Mouse (Mus musculus) urinary bladder, postnatal 0 days (tissue): ENCODE data around the gene Nckipsd. TPM values are rescaled to one million over a fixed set of nuclear protein-coding genes. Genes with fewer than 3 reads are reported as not detected.

Experiments
- microRNA-seq: library from miRNA; unstranded; fragments of <30 nt; microRNA quantifications from one replicate; pipeline ENCODE4, GENCODE M21; 2016
- polyA plus RNA-seq: library from polyadenylated mRNA; unstranded; fragments of >200 nt; fragmentation: Nextera tagmentation; extraction: Ambion mirVana; gene quantifications from 2 replicates; pipeline ENCODE4 v1.2.1, GENCODE M21; 2015

Gene Nckipsd
- 6.2 and 10.4 TPM in 2 replicates for polyA plus RNA-seq

GRCm38 (mm10) chr9:108808163-108808665 lies at the start of gene Nckipsd:
Gene Nckipsd (plus strand): TSS chr9:108808368.

GRCm38 (mm10) chr9:108783548-108784463 lies 24.4 kb upstream of the Nckipsd start, which contains the start of gene Ip6k2:
Gene Ip6k2 (plus strand): TSS chr9:108783796.

GRCm38 (mm10) chr9:108825820-108826699 lies 17.9 kb downstream of the Nckipsd start, which contains the start of gene Celsr3:
Gene Celsr3 (plus strand): TSS chr9:108826320.

GRCm38 (mm10) chr9:108852976-108853375 lies 44.8 kb downstream of the Nckipsd start, which contains the start of gene Slc26a6:
Gene Slc26a6 (plus strand): TSS chr9:108853283.

Small RNA genes lying within 50 kb of the gene (microRNA-seq; reads per million reads assigned to microRNA genes)
- gene Gm23156: not detected

Other genes with a start within 250 kb of the Nckipsd start
- 69.2 and 70.6 TPM in 2 replicates for gene Impdh2, start 248.1 kb upstream of the Nckipsd start, polyA plus RNA-seq
- gene Ndufaf3, start 240.9 kb upstream of the Nckipsd start, polyA plus RNA-seq: 36.5 and 41.8 TPM in 2 replicates
- 38.5 and 41.8 TPM in 2 replicates for gene Dalrd3, start 238.5 kb upstream of the Nckipsd start, polyA plus RNA-seq
- gene Wdr6, start 229.6 kb upstream of the Nckipsd start, polyA plus RNA-seq: 29.2 and 32.3 TPM in 2 replicates
- 7.3 and 9.2 TPM in 2 replicates for gene P4htm, start 210.7 kb upstream of the Nckipsd start, polyA plus RNA-seq
- gene Arih2, start 159.0 kb upstream of the Nckipsd start, polyA plus RNA-seq: 29.9 and 32.6 TPM in 2 replicates
- gene Slc25a20, start 146.3 kb upstream of the Nckipsd start, polyA plus RNA-seq: 41.8 and 42.2 TPM in 2 replicates
- gene Prkar2a, start 119.1 kb upstream of the Nckipsd start, polyA plus RNA-seq: 21.9 and 24.5 TPM in 2 replicates
- 18.0 and 24.5 TPM in 2 replicates for gene Ip6k2, start 24.6 kb upstream of the Nckipsd start, polyA plus RNA-seq
- gene Celsr3, start 18.0 kb downstream of the Nckipsd start, polyA plus RNA-seq: 0.08 and 0.42 TPM in 2 replicates
- 5.2 and 5.4 TPM in 2 replicates for gene Slc26a6, start 44.9 kb downstream of the Nckipsd start, polyA plus RNA-seq
- gene Tmem89, start 106.3 kb downstream of the Nckipsd start, polyA plus RNA-seq: not detected in 2 replicates
- 369 and 386 TPM in 2 replicates for gene Uqcrc1, start 128.3 kb downstream of the Nckipsd start, polyA plus RNA-seq
- gene Col7a1, start 145.2 kb downstream of the Nckipsd start, polyA plus RNA-seq: 2.6 and 3.5 TPM in 2 replicates
- not detected in 2 replicates for gene Ucn2, start 177.6 kb downstream of the Nckipsd start, polyA plus RNA-seq
- gene Pfkfb4, start 183.4 kb downstream of the Nckipsd start, polyA plus RNA-seq: 6.9 and 8.0 TPM in 2 replicates
- 134 and 166 TPM in 2 replicates for gene Shisa5, start 230.2 kb downstream of the Nckipsd start, polyA plus RNA-seq